Mouse (Mus musculus) heart, adult 2 months (tissue): ENCODE results near the gene Gnai1.

Experiments used
- CTCF ChIP-seq: fragments of 200-600 bp; IDR thresholded peaks from 2 replicates; pipeline ENCODE4 v1.8.1; 2022; ENCODE audit warnings: antibody characterized with exemption, mild to moderate bottlenecking, moderate library complexity
- POLR2A ChIP-seq: fragments of 200-500 bp; IDR thresholded peaks from 2 replicates; pipeline ENCODE4 v1.6.1; 2011; ENCODE audit warnings: mild to moderate bottlenecking, low read depth, low read length, control low read depth; ENCODE audit not compliant: insufficient read depth

DNA sequence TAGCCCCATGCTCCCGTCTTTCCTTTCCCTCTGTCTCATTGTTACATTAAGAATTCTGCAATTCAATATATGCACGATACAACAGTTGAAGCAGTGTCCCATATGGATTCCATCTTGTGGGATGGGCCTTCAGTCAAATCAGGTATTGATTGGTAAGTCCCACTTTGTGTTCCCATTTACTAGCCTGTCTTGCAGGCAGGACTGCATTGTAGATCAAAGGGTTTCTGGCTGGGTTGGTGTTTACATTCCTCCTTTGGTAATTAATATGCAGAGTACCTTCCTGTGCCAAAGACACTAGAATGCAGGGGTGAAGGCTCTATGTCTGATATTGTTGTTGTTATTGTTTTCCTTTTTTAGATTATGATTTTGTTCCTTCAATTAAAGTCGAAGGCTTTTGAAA, 38.5 kb downstream of the Gnai1 start:
- TF ChIP-seq CTCF = no peak
- TF ChIP-seq POLR2A = no peak
